Mouse (Mus musculus): ENCODE results near the gene Ddr1. TPM values are rescaled to one million over a fixed set of nuclear protein-coding genes. Genes with fewer than 3 reads are reported as not detected.

The Ddr1 gene
- polyA plus RNA-seq, 1 experiment, result 91.2 TPM

GRCm38 (mm10) chr17:35728821-35729220 lies 24.4 kb upstream of the Ddr1 start:
- 63% methylated on average over 4 of the region's 4 CpGs for WGBS
- TF ChIP-seq CTCF (conservative IDR thresholded peaks at IDR 0.05; ENCODE audit: insufficient read depth, insufficient read length, low read depth, low read length) (no peak), POLR2A (IDR thresholded peaks at IDR 0.05; ENCODE audit: low read depth, low read length) (no peak)

GRCm38 (mm10) chr17:35727471-35728205 lies 23.2 kb upstream of the Ddr1 start:
- WGBS, result 69% methylated on average over 10 of the region's 10 CpGs
- H3K4me3 ChIP-seq (ENCODE audit: insufficient read depth, low read depth, low read length), result no peak overlapping the region

More at GRCm38 (mm10) chr17:35728821-35729220, 24.4 kb upstream of the Ddr1 start:
- Histone ChIP-seq H3K4me1 (ENCODE audit: control insufficient read depth, insufficient read depth, low read length) (peaks cover 10% of the 10 kb centered on the region; the same call in 1 of the 2 replicates), H3K36me3 (ENCODE audit: control insufficient read depth, insufficient read depth, low read length) (no peaks in the 10 kb centered on the region), H3K27ac (ENCODE audit: insufficient read depth, low read depth, low read length) (no peak overlapping the region), H3K4me3 (ENCODE audit: insufficient read depth, low read depth, low read length) (no peak overlapping the region), H3K27me3 (replicated peaks; ENCODE audit: control insufficient read depth, insufficient read depth, low read length) (no peaks in the 10 kb centered on the region)
- peak; percentile 58 for DNase-seq

GRCm38 (mm10) chr17:35727028-35727427 lies 22.6 kb upstream of the Ddr1 start:
- WGBS, result 59% methylated on average over 7 of the region's 7 CpGs
- TF ChIP-seq POLR2A (IDR thresholded peaks at IDR 0.05; ENCODE audit: low read depth, low read length) (no peak), CTCF (conservative IDR thresholded peaks at IDR 0.05; ENCODE audit: insufficient read depth, insufficient read length, low read depth, low read length) (no peak)
- Histone ChIP-seq H3K27me3 (replicated peaks; ENCODE audit: control insufficient read depth, insufficient read depth, low read length) (no peaks in the 10 kb centered on the region), H3K27ac (ENCODE audit: insufficient read depth, low read depth, low read length) (no peak overlapping the region), H3K4me3 (ENCODE audit: insufficient read depth, low read depth, low read length) (no peak overlapping the region), H3K36me3 (ENCODE audit: control insufficient read depth, insufficient read depth, low read length) (no peaks in the 10 kb centered on the region), H3K4me1 (ENCODE audit: control insufficient read depth, insufficient read depth, low read length) (peaks cover 13% of the 10 kb centered on the region)
- DNase-seq, result no peak

More at GRCm38 (mm10) chr17:35727471-35728205, 23.2 kb upstream of the Ddr1 start:
- no peak for DNase-seq
- H3K36me3 ChIP-seq (ENCODE audit: control insufficient read depth, insufficient read depth, low read length), result no peaks in the 10 kb centered on the region
- H3K27ac ChIP-seq (ENCODE audit: insufficient read depth, low read depth, low read length), result no peak overlapping the region
- no peaks in the 10 kb centered on the region for H3K27me3 ChIP-seq (replicated peaks; ENCODE audit: control insufficient read depth, insufficient read depth, low read length)
- H3K4me1 ChIP-seq (ENCODE audit: control insufficient read depth, insufficient read depth, low read length), result peaks cover 10% of the 10 kb centered on the region; the same call in 1 of the 2 replicates
- TF ChIP-seq CTCF (conservative IDR thresholded peaks at IDR 0.05; ENCODE audit: insufficient read depth, insufficient read length, low read depth, low read length), result no peak
- no peak for TF ChIP-seq POLR2A (IDR thresholded peaks at IDR 0.05; ENCODE audit: low read depth, low read length)

- H3K27ac ChIP-seq (ENCODE audit: insufficient read depth, low read depth, low read length), result peak overlapping the region; percentile 74
- TF ChIP-seq CTCF (conservative IDR thresholded peaks at IDR 0.05; ENCODE audit: insufficient read depth, insufficient read length, low read depth, low read length) (peak; percentile 99), POLR2A (IDR thresholded peaks at IDR 0.05; ENCODE audit: low read depth, low read length) (no peak)
- peak; percentile 98 for DNase-seq
Observed at GRCm38 (mm10) chr17:35725286-35726232, 21.1 kb upstream of the Ddr1 start.

GRCm38 (mm10) chr17:35721676-35722075 lies 17.3 kb upstream of the Ddr1 start:
- peak; percentile 91 for DNase-seq
- no peak overlapping the region for H3K4me3 ChIP-seq (ENCODE audit: insufficient read depth, low read depth, low read length)
- peak overlapping the region; percentile 95 for H3K27ac ChIP-seq (ENCODE audit: insufficient read depth, low read depth, low read length)
- H3K27me3 ChIP-seq (replicated peaks; ENCODE audit: control insufficient read depth, insufficient read depth, low read length), result no peaks in the 10 kb centered on the region
- TF ChIP-seq POLR2A (IDR thresholded peaks at IDR 0.05; ENCODE audit: low read depth, low read length) (no peak), CTCF (conservative IDR thresholded peaks at IDR 0.05; ENCODE audit: insufficient read depth, insufficient read length, low read depth, low read length) (no peak)
- peaks cover 28% of the 10 kb centered on the region for H3K4me1 ChIP-seq (ENCODE audit: control insufficient read depth, insufficient read depth, low read length)
- no peaks in the 10 kb centered on the region for H3K36me3 ChIP-seq (ENCODE audit: control insufficient read depth, insufficient read depth, low read length)
- 30% methylated on average over 8 of the region's 8 CpGs for WGBS

More at GRCm38 (mm10) chr17:35725286-35726232, 21.1 kb upstream of the Ddr1 start:
- Histone ChIP-seq H3K36me3 (ENCODE audit: control insufficient read depth, insufficient read depth, low read length) (no peaks in the 10 kb centered on the region), H3K4me1 (ENCODE audit: control insufficient read depth, insufficient read depth, low read length) (peaks cover 26% of the 10 kb centered on the region), H3K27me3 (replicated peaks; ENCODE audit: control insufficient read depth, insufficient read depth, low read length) (no peaks in the 10 kb centered on the region), H3K4me3 (ENCODE audit: insufficient read depth, low read depth, low read length) (no peak overlapping the region)
- 18% methylated on average over 21 of the region's 21 CpGs for WGBS

GRCm38 (mm10) chr17:35720340-35720727 lies 15.9 kb upstream of the Ddr1 start:
- 26% methylated on average over 11 of the region's 11 CpGs for WGBS
- Histone ChIP-seq H3K4me1 (ENCODE audit: control insufficient read depth, insufficient read depth, low read length) (peaks cover 34% of the 10 kb centered on the region), H3K27me3 (replicated peaks; ENCODE audit: control insufficient read depth, insufficient read depth, low read length) (no peaks in the 10 kb centered on the region), H3K4me3 (ENCODE audit: insufficient read depth, low read depth, low read length) (no peak overlapping the region), H3K27ac (ENCODE audit: insufficient read depth, low read depth, low read length) (peak overlapping the region; percentile 37; the same call in 1 of the 2 replicates), H3K36me3 (ENCODE audit: control insufficient read depth, insufficient read depth, low read length) (no peaks in the 10 kb centered on the region)
- DNase-seq, result peak; percentile 57
- no peak for TF ChIP-seq CTCF (conservative IDR thresholded peaks at IDR 0.05; ENCODE audit: insufficient read depth, insufficient read length, low read depth, low read length)
